12 mouse cellular contexts compared by ENCODE assay signal in genomic region chr2:37985690-37986222, GRCm38 (mm10).
DNase-seq lines count a peak whose midpoint lies in the region; ATAC-seq and TF ChIP-seq lines count a peak whose summit lies in the region.
"Had no signal": no experiment of that assay in that cellular context is flagged by ENCODE, and none has a peak within 500 bp of the region (broad histone marks: within the 10 kb centered on the region; RNA-seq: fewer than 3 reads in every experiment).

No protein-coding gene starts in this region.

- no peak for DNase-seq in forebrain, postnatal 0 days
- no peak for DNase-seq in layer of hippocampus, adult 2 months (ENCODE audit: low spot score in 2 of 2)
- no peak for DNase-seq in layer of hippocampus, adult 9-10 months (ENCODE audit: low spot score)
- peak; percentile 62 for DNase-seq in limb, embryonic 10.5 days (ENCODE audit: low spot score)
- no peak for DNase-seq in thymus, postnatal 0 days (ENCODE audit: low spot score)
- DNase-seq in lung, adult 18-20 months: no peak
- DNase-seq: gastrocnemius, postnatal 14 days; liver, postnatal 0 days had no signal

- H3K4me1 ChIP-seq in forebrain, embryonic 13.5 days: peaks cover 43% of the 10 kb centered on the region
- H3K4me1 ChIP-seq in forebrain, postnatal 0 days (ENCODE audit: insufficient read depth): peaks cover 16% of the 10 kb centered on the region
- peaks cover 15% of the 10 kb centered on the region for H3K4me1 ChIP-seq in embryonic facial prominence, embryonic 12.5 days
- peaks cover 39% of the 10 kb centered on the region for H3K4me1 ChIP-seq in limb, embryonic 10.5 days

- no peak for ATAC-seq in forebrain, embryonic 13.5 days
- no peak for ATAC-seq in forebrain, postnatal 0 days
- ATAC-seq in embryonic facial prominence, embryonic 12.5 days (ENCODE audit: insufficient number of reproducible peaks, insufficient read depth, low FRiP score, low TSS enrichment): no peak
- ATAC-seq: intestine, postnatal 0 days; liver, postnatal 0 days had no signal

- H3K4me2 ChIP-seq in forebrain, embryonic 13.5 days: no peak overlapping the region
- H3K4me2 ChIP-seq in forebrain, postnatal 0 days (ENCODE audit: low read depth): no peak overlapping the region
- H3K4me2 ChIP-seq in embryonic facial prominence, embryonic 12.5 days (replicated peaks): 0 out of 2 replicates have a peak overlapping the region, but pooled peaks have one; percentile 7

- H3K9me3 ChIP-seq in forebrain, embryonic 13.5 days (replicated peaks): no peaks in the 10 kb centered on the region
- H3K9me3 ChIP-seq in forebrain, postnatal 0 days (ENCODE audit: low read length): no peaks in the 10 kb centered on the region
- no peaks in the 10 kb centered on the region for H3K9me3 ChIP-seq in embryonic facial prominence, embryonic 12.5 days
- no peaks in the 10 kb centered on the region for H3K9me3 ChIP-seq in limb, embryonic 10.5 days (replicated peaks)
- H3K9me3 ChIP-seq: G1E had no signal

- TF ChIP-seq CTCF in forebrain, postnatal 0 days (IDR thresholded peaks at IDR 0.05; ENCODE audit: low read depth): no peak
- no peak for TF ChIP-seq CTCF in layer of hippocampus, adult 2 months (conservative IDR thresholded peaks at IDR 0.05)

- 31% methylated on average over 5 of the region's 5 CpGs for WGBS in forebrain, embryonic 13.5 days
- WGBS in forebrain, postnatal 0 days: 21% methylated on average over 5 of the region's 5 CpGs
- WGBS in embryonic facial prominence, embryonic 12.5 days: 15% methylated on average over 5 of the region's 5 CpGs
- WGBS in limb, embryonic 10.5 days: 20% methylated on average over 5 of the region's 5 CpGs

- H3K27ac ChIP-seq in forebrain, embryonic 13.5 days: peak overlapping the region; percentile 48; the same call in 1 of the 2 replicates
- H3K27ac ChIP-seq in forebrain, postnatal 0 days (ENCODE audit: low read depth, low read length): no peak overlapping the region
- H3K27ac ChIP-seq in layer of hippocampus, adult 2 months: peak overlapping the region; percentile 50
- H3K27ac ChIP-seq in embryonic facial prominence, embryonic 12.5 days: peak overlapping the region; percentile 41; the same call in 1 of the 2 replicates
- H3K27ac ChIP-seq in limb, embryonic 10.5 days: peak overlapping the region; percentile 72

- H3K36me3 ChIP-seq in forebrain, embryonic 13.5 days (ENCODE audit: poor library complexity, severe bottlenecking): 0 out of 2 replicates have a peak, but pooled peaks cover 3% of the 10 kb centered on the region
- no peaks in the 10 kb centered on the region for H3K36me3 ChIP-seq in forebrain, postnatal 0 days (ENCODE audit: insufficient read depth)
- no peaks in the 10 kb centered on the region for H3K36me3 ChIP-seq in embryonic facial prominence, embryonic 12.5 days
- H3K36me3 ChIP-seq in limb, embryonic 10.5 days: no peaks in the 10 kb centered on the region

- H3K9ac ChIP-seq in forebrain, embryonic 13.5 days: no peak overlapping the region
- H3K9ac ChIP-seq in forebrain, postnatal 0 days: no peak overlapping the region
- H3K9ac ChIP-seq in embryonic facial prominence, embryonic 12.5 days: no peak overlapping the region
- H3K9ac ChIP-seq: liver, postnatal 0 days had no signal

- no peak overlapping the region for H3K4me3 ChIP-seq in forebrain, embryonic 13.5 days
- no peak overlapping the region for H3K4me3 ChIP-seq in forebrain, postnatal 0 days (ENCODE audit: low read depth, low read length)
- H3K4me3 ChIP-seq in layer of hippocampus, adult 2 months: no peak overlapping the region
- no peak overlapping the region for H3K4me3 ChIP-seq in embryonic facial prominence, embryonic 12.5 days
- no peak overlapping the region for H3K4me3 ChIP-seq in limb, embryonic 10.5 days

- no peaks in the 10 kb centered on the region for H3K27me3 ChIP-seq in forebrain, embryonic 13.5 days
- H3K27me3 ChIP-seq in forebrain, postnatal 0 days (ENCODE audit: insufficient read depth, low read length): no peaks in the 10 kb centered on the region
- peaks cover 2% of the 10 kb centered on the region; the same call in 1 of the 2 replicates for H3K27me3 ChIP-seq in embryonic facial prominence, embryonic 12.5 days
- peaks cover 9% of the 10 kb centered on the region; the same call in 1 of the 2 replicates for H3K27me3 ChIP-seq in limb, embryonic 10.5 days (ENCODE audit: low read depth, poor library complexity, severe bottlenecking)
